Mouse (Mus musculus) right cerebral cortex, postnatal 36 days (tissue): ENCODE measurements around the gene Gm11568.
"Not testable (repeated sequence)": the region's sequence is repeated elsewhere in the genome, so short reads cannot be mapped to it uniquely, and the experiment has no call there.

Source experiments
- DNase-seq, 2 experiments: peaks; one replicate each; pipeline ENCODE4 v3.0.0; 2022; ENCODE audit warnings: low spot score in 2 of 2, mixed read lengths in 1 of 2

Gene Gm11568

DNA sequence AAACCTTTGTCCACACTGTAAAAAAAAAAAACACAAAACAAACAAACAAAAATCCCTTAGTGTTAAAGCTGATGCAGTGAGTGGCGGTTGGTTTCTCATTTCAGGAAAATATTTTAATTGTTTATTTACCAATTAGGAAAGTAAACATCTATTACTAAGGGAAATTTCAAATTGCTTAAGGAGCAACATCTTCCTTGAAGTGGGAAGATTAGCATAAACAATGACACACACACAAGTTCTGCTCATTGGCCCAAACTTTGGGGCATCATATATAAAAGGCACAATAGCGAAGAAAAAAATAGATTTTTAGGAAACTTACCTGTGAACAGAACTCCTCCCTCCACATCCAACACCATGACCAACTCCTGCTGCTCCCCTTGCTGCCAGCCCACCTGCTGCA is at the start of gene Gm11568:
Gm11568 (plus strand) TSS at position 301 of the 400 bp plus-strand sequence.
- DNase-seq, result no peak

DNA sequence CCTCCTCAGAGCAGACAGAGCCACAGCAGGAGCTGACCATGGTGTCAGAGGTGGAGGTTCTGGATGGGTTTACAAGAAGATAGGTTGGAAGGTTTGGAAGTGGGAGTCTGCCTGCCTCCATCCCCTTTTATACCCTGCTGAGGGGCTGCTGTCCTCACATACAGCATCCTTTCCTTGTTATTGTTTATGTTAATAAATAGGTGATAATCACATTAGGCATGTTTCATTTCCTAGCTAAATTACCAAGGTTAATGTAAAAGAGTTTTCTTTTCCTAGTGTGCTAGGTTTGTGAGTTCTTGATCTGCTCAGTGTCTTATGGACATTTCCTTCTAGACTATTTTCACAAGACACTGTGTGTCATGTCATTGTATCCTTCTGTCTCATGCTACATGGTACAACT is 47.9 kb upstream of the Gm11568 start, which contains the start of gene Krtap4-13:
Krtap4-13 (minus strand) TSS at position 101 of the 400 bp plus-strand sequence.
- not testable (repeated sequence) for DNase-seq

DNA sequence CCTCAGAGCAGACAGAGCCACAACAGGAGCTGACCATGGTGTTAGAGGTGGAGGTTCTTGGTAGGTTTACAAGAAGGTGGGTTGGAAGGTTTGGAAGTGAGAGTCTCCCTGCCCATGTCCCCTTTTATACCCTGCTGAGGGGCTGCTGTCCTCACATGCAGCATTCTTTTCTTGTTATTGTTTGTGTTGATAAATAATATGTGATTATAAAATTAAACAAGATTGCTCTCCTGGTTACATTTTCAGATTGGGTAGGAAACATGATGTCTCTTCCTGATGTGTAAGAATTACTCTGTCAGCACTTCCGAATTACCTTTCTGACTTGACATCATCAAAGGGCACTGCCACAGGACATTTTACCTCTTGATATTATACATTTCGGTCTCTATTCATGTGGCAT is 42.2 kb upstream of the Gm11568 start, which contains the start of gene Gm11564:
Gm11564 (minus strand) TSS at position 101 of the 400 bp plus-strand sequence.
- not testable (repeated sequence) for DNase-seq

DNA sequence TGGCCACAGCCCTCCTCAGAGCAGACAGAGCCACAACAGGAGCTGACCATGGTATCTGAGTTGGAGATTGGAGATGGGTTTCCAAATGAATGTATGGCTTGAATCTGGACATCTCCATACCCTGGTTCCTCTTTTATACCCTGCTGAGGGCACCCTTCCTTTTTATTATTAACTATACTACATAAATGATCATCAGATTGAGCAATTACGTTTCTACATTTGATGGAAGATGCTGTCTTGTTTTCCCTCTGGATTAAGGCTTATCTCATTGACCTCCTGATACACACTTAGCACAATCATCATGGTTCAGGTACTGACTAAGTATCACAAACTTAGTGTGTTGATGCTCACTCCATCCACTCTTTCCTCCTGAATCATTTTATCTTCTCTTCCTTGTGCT is 19.8 kb upstream of the Gm11568 start, which contains the start of gene 2300003K06Rik:
2300003K06Rik (minus strand) TSS at position 101 of the 400 bp plus-strand sequence.
- no peak for DNase-seq

DNA sequence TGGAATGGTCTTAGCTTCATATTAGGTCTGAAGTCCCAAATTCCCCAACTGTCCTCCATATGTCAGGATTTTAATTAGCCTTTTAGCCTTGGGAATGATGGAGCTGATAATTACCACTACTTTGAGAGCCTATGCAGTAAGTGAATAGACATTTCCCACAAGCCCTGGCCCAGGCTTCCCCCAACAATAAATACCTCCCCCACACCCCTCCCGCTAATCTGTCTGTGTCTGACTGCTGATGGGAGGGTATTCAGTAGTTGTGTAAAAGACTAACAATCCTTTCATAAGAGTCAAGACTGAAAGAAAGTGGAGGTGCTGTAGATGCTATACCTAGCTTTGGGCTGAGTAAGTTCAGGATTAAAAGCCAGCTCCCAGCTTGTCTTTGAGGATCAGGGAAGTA is 15.5 kb upstream of the Gm11568 start:
- no peak for DNase-seq

DNA sequence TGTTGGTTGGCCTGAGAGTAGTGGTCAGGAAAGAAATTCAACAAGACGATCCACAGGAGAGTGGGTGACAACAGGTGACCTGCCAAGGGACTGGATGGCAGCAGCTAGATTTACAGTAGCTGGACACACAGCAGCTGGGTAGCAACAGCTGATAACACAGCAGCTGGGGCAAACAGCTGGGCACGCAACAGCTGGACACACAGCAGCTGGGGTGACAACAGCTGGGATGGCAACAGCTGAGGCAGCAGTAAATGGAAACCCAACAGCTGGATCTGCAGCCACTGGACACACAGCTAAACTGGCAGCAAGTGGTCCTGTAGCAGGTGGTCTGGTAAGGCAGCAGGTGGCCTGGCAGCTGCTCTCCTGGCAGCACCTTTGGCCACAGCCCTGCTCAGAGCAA is 11.0 kb upstream of the Gm11568 start:
- no peak for DNase-seq

DNA sequence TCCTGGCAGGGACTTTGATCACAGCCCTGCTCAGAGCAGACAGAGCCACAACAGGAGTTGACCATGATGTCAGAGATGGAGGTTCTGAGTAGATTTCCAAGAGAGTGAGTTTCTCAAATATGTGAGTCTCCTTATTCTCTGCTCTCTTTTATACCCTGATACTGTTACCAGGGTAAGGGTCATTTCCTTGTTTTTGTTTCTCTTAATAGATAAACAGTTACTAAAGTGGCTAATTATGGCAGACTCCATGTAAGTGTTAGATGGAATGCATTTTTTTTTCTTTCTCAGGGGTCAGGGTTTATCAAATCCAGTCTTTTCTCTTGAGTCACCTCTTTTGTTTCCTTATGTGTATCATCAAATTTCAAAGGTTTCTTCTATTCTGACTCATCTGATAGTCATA is 6.2 kb upstream of the Gm11568 start, which contains the start of gene Krtap4-16:
Krtap4-16 (minus strand) TSS at position 101 of the 400 bp plus-strand sequence.
- no peak for DNase-seq

DNA sequence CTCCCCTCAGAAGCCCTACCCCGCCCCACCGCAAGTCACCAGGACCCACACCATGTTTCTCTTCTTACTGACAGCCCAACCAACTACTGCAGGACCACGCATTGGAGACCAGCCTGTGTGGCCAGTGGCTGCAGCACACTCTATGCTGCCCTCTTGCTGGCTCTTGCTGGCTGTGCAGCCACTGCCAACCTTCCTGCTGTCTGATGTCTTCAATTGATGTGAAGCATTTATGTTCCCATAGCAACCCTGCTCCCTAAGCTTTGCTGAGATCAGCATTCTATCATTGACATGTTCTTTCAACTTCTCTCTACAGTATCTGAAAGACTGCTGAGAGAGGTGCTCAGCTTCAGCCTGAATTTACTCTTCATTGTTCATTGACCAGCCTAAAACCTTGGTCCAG is 3.6 kb upstream of the Gm11568 start:
- DNase-seq, result no peak

DNA sequence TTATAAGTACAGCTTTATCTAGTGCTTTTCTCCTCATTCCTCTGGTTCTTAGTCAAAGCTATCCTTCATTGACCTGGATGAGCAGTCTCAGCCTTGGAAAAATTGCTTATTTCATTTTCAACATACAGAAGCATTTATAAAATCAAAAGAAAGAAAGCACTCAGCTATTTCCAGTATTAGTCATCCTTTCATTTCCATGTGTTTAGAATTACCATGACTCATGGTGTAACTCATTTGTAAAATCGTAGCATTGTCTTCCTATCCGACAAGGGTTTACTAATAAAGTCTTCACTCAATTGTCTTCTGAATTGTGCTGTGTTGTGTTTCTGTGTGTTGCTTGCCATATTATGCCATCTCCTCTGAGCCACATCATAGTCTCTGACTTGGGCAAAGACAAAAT is 1.0 kb downstream of the Gm11568 start:
- DNase-seq, result no peak

DNA sequence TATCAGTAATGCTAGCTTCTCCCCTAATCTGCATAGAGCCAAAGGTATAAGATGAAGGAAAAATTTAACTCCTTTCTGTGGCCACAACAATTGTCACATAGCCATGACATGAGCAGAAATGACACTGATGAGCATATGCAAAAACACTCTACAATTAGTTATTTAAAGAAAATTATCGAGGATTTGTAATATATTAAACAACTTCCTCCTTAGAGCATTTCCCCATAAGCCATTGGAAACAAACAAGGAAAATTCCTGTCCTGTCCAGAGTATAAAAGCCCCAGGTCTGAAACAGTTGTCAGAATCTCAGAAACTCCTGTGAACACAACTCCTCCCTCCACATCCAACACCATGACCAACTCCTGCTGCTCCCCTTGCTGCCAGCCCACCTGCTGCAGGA is 6.5 kb downstream of the Gm11568 start, which contains the start of gene Gm11559:
Gm11559 (plus strand) TSS at position 301 of the 400 bp plus-strand sequence.
- not testable (repeated sequence) for DNase-seq

DNA sequence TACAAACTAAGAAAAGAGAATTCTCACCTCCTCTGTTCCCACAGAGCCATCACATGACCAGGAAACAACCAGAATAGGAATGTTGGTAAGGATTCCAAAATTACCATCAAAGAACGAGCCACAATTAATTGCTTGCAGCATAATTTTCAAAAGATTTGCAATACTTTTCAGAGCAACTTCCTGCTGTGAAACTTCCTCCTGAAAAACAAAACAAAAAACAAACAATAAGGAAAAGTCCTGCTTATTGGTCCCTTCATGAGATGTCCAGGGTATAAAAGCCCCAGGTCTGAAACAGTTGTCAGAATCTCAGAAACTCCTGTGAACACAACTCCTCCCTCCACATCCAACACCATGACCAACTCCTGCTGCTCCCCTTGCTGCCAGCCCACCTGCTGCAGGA is 15.4 kb downstream of the Gm11568 start, which contains the start of gene Krtap9-1:
Krtap9-1 (plus strand) TSS at position 301 of the 400 bp plus-strand sequence.
- not testable (repeated sequence) for DNase-seq

DNA sequence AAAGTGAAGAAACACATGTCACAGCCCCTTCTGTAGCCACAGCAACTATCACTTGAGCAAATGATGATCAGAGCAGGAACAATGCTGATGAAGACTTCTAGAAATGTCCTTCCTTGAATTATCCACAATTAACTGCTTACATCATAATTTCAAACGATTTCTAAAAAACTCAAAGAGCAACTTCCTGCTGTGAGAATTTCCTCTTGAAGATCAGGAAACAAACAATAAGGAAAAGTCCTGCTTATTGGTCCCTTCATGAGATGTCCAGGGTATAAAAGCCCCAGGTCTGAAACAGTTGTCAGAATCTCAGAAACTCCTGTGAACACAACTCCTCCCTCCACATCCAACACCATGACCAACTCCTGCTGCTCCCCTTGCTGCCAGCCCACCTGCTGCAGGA is 21.2 kb downstream of the Gm11568 start, which contains the start of gene Gm11567:
Gm11567 (plus strand) TSS at position 301 of the 400 bp plus-strand sequence.
- not testable (repeated sequence) for DNase-seq

DNA sequence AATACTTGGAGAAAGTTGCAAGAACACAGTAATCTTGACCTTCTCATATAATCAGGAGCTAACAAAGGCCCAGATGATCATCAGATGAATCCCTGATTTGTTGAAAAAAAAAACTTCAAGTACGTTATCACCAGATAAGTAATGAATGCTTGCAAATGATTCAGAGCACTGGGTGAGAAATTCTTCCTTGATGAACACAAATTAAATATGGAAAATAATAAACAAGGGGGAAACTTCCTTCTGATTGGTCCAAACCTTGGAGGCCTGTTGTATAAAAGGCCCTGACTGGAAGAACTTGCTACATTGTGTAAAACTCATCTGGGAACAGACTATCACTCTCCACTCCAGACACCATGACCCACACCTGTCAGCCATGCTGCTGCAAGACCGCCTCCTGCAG is 49.9 kb downstream of the Gm11568 start, which contains the start of gene Krtap31-1:
Krtap31-1 (plus strand) TSS at position 301 of the 400 bp plus-strand sequence.
- no peak for DNase-seq
